Mouse (Mus musculus): ENCODE measurements around the gene Utp14b. TPM values are rescaled to one million over a fixed set of nuclear protein-coding genes. Genes with fewer than 3 reads are reported as not detected.
A peak's percentile ranks its signal among the peaks of the same experiment; 100 is the strongest.

Gene Utp14b
- total and polyA plus RNA-seq, 2 experiments from 2014 or later, result 3.0 to 6.5 TPM

- no peaks in the 10 kb centered on the region for H3K9me3 ChIP-seq (ENCODE audit: low read length)
- H3K27me3 ChIP-seq (ENCODE audit: insufficient read depth, low read length), result no peaks in the 10 kb centered on the region
- H3K9ac ChIP-seq (replicated peaks; ENCODE audit: low read length), result no peak overlapping the region
- DNase-seq (ENCODE audit: low spot score) (no peak), ATAC-seq (no peak)
- TF ChIP-seq CTCF (IDR thresholded peaks at IDR 0.05; ENCODE audit: low read depth), result no peak
- H3K4me1 ChIP-seq (ENCODE audit: insufficient read depth, low read length), result no peaks in the 10 kb centered on the region; the same call in 1 of the 2 replicates
- no peak overlapping the region for H3K27ac ChIP-seq
- 92% methylated on average over 3 of the region's 3 CpGs for WGBS
- H3K4me3 ChIP-seq (ENCODE audit: low read length), result no peak overlapping the region
- no peak overlapping the region for H3K4me2 ChIP-seq (ENCODE audit: low read depth, low read length)
- 0 out of 2 replicates have a peak, but pooled peaks cover 3% of the 10 kb centered on the region for H3K36me3 ChIP-seq (ENCODE audit: insufficient read depth, low read length)
Measured at GRCm38 (mm10) chr1:78682291-78682690, 24.5 kb downstream of the Utp14b start.

- H3K27ac ChIP-seq, result no peak overlapping the region
- ATAC-seq (no peak), DNase-seq (ENCODE audit: low spot score) (no peak)
- no peaks in the 10 kb centered on the region for H3K27me3 ChIP-seq (ENCODE audit: insufficient read depth, low read length)
- no peak overlapping the region for H3K4me3 ChIP-seq (ENCODE audit: low read length)
- no peak overlapping the region for H3K9ac ChIP-seq (replicated peaks; ENCODE audit: low read length)
- no peak overlapping the region for H3K4me2 ChIP-seq (ENCODE audit: low read depth, low read length)
- no peak for TF ChIP-seq CTCF (IDR thresholded peaks at IDR 0.05; ENCODE audit: low read depth)
- H3K4me1 ChIP-seq (ENCODE audit: insufficient read depth, low read length), result no peaks in the 10 kb centered on the region
- H3K9me3 ChIP-seq (ENCODE audit: low read length), result no peaks in the 10 kb centered on the region
- 0 out of 2 replicates have a peak, but pooled peaks cover 3% of the 10 kb centered on the region for H3K36me3 ChIP-seq (ENCODE audit: insufficient read depth, low read length)
- WGBS, result 90% methylated on average over 8 of the region's 8 CpGs
Measured at GRCm38 (mm10) chr1:78684128-78684527, 26.3 kb downstream of the Utp14b start.

DNA sequence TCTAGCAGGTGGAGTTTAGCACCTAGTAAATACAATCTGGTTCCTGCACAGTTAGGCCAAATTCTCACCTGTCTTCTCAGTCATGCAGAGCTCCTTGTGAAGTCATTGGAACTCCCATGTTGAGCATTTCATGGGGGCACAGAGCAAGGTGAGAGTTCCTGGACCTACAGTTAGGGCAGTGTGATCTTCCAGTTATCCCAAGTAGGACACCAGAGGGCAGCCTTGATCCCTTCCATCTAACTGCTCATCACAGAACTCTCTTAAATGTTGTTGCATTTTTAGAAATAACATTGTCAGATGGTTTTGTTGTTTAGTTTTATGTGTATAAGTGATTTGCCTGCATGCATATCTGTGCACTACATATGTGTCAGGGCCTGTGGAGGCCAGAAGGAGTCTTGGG, 29.0 kb downstream of the Utp14b start:
- peak; percentile 70; the same call in 1 of the 2 replicates for ATAC-seq
- DNase-seq (ENCODE audit: low spot score), result peak; percentile 48
- H3K4me3 ChIP-seq (ENCODE audit: low read length), result no peak overlapping the region
- H3K27ac ChIP-seq, result no peak overlapping the region
- no peaks in the 10 kb centered on the region for H3K9me3 ChIP-seq (ENCODE audit: low read length)
- peaks cover 3% of the 10 kb centered on the region; the same call in 1 of the 2 replicates for H3K36me3 ChIP-seq (ENCODE audit: insufficient read depth, low read length)
- H3K27me3 ChIP-seq (ENCODE audit: insufficient read depth, low read length), result no peaks in the 10 kb centered on the region
- H3K4me2 ChIP-seq (ENCODE audit: low read depth, low read length), result no peak overlapping the region
- peak; percentile 69 for TF ChIP-seq CTCF (IDR thresholded peaks at IDR 0.05; ENCODE audit: low read depth)
- H3K9ac ChIP-seq (replicated peaks; ENCODE audit: low read length), result no peak overlapping the region
- H3K4me1 ChIP-seq (ENCODE audit: insufficient read depth, low read length), result no peaks in the 10 kb centered on the region

- DNase-seq (ENCODE audit: low spot score) (peak; percentile 32), ATAC-seq (no peak)
- H3K36me3 ChIP-seq (ENCODE audit: insufficient read depth, low read length), result peaks cover 13% of the 10 kb centered on the region; the same call in 1 of the 2 replicates
- TF ChIP-seq CTCF (IDR thresholded peaks at IDR 0.05; ENCODE audit: low read depth), result peak; percentile 34; the same call in 1 of the 2 replicates
- no peak overlapping the region for H3K4me2 ChIP-seq (ENCODE audit: low read depth, low read length)
- no peaks in the 10 kb centered on the region for H3K27me3 ChIP-seq (ENCODE audit: insufficient read depth, low read length)
- no peak overlapping the region for H3K4me3 ChIP-seq (ENCODE audit: low read length)
- no peaks in the 10 kb centered on the region for H3K9me3 ChIP-seq (ENCODE audit: low read length)
- no peaks in the 10 kb centered on the region for H3K4me1 ChIP-seq (ENCODE audit: insufficient read depth, low read length)
- H3K9ac ChIP-seq (replicated peaks; ENCODE audit: low read length), result no peak overlapping the region
- WGBS, result 89% methylated on average over 7 of the region's 7 CpGs
- no peak overlapping the region for H3K27ac ChIP-seq
Measured at GRCm38 (mm10) chr1:78688149-78688548, 30.3 kb downstream of the Utp14b start.

- H3K9ac ChIP-seq (replicated peaks; ENCODE audit: low read length), result no peak overlapping the region
- no peak for TF ChIP-seq CTCF (IDR thresholded peaks at IDR 0.05; ENCODE audit: low read depth)
- no peak for DNase-seq (ENCODE audit: low spot score)
- no peaks in the 10 kb centered on the region for H3K27me3 ChIP-seq (ENCODE audit: insufficient read depth, low read length)
- peaks cover 43% of the 10 kb centered on the region; the same call in 1 of the 2 replicates for H3K36me3 ChIP-seq (ENCODE audit: insufficient read depth, low read length)
- no peak for ATAC-seq
- H3K4me2 ChIP-seq (ENCODE audit: low read depth, low read length), result no peak overlapping the region
- no peak overlapping the region for H3K4me3 ChIP-seq (ENCODE audit: low read length)
- WGBS, result 93% methylated on average over 9 of the region's 9 CpGs
- H3K27ac ChIP-seq, result no peak overlapping the region
- H3K4me1 ChIP-seq (ENCODE audit: insufficient read depth, low read length), result no peaks in the 10 kb centered on the region
- H3K9me3 ChIP-seq (ENCODE audit: low read length), result no peaks in the 10 kb centered on the region
Measured at GRCm38 (mm10) chr1:78694503-78695258, 36.8 kb downstream of the Utp14b start.

DNA sequence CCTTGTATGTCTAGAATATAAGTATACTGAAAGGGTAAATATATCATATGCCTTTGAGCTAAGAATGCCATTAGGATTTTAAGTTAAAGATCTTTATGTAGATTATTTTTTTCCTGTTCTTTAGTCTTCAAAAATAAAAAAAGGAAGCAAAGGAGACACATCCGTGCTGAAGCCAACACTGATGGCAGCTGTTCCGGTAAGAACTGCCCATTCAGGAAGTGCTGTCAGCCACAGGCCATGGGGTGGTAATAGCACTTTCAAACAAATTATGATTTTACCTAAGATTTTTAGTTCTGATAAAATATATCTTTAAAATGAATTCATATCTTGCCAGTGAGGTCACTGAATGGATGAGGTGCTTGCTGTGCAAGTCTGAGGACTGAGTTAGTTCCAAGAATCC, 38.5 kb downstream of the Utp14b start:
- no peaks in the 10 kb centered on the region for H3K9me3 ChIP-seq (ENCODE audit: low read length)
- ATAC-seq (no peak), DNase-seq (ENCODE audit: low spot score) (no peak)
- H3K4me2 ChIP-seq (ENCODE audit: low read depth, low read length), result no peak overlapping the region
- H3K27ac ChIP-seq, result no peak overlapping the region
- 86% methylated on average over 2 of the region's 2 CpGs for WGBS
- H3K36me3 ChIP-seq (ENCODE audit: insufficient read depth, low read length), result peaks cover 43% of the 10 kb centered on the region; the same call in 1 of the 2 replicates
- no peaks in the 10 kb centered on the region for H3K27me3 ChIP-seq (ENCODE audit: insufficient read depth, low read length)
- H3K4me3 ChIP-seq (ENCODE audit: low read length), result no peak overlapping the region
- H3K9ac ChIP-seq (replicated peaks; ENCODE audit: low read length), result no peak overlapping the region
- H3K4me1 ChIP-seq (ENCODE audit: insufficient read depth, low read length), result no peaks in the 10 kb centered on the region
- no peak for TF ChIP-seq CTCF (IDR thresholded peaks at IDR 0.05; ENCODE audit: low read depth)

GRCm38 (mm10) chr1:78696903-78697302, 39.1 kb downstream of the Utp14b start:
- 89% methylated on average over 5 of the region's 5 CpGs for WGBS
- DNase-seq (ENCODE audit: low spot score), result no peak
- Histone ChIP-seq H3K27ac (no peak overlapping the region), H3K4me2 (ENCODE audit: low read depth, low read length) (no peak overlapping the region), H3K9me3 (ENCODE audit: low read length) (no peaks in the 10 kb centered on the region), H3K4me1 (ENCODE audit: insufficient read depth, low read length) (no peaks in the 10 kb centered on the region), H3K4me3 (ENCODE audit: low read length) (no peak overlapping the region), H3K9ac (replicated peaks; ENCODE audit: low read length) (no peak overlapping the region), H3K36me3 (ENCODE audit: insufficient read depth, low read length) (peaks cover 46% of the 10 kb centered on the region; the same call in 1 of the 2 replicates), H3K27me3 (ENCODE audit: insufficient read depth, low read length) (no peaks in the 10 kb centered on the region)
- ATAC-seq, result no peak
- no peak for TF ChIP-seq CTCF (IDR thresholded peaks at IDR 0.05; ENCODE audit: low read depth)
